Mouse (Mus musculus): ENCODE data around the gene Spcs1. TPM values are rescaled to one million over a fixed set of nuclear protein-coding genes. Genes with fewer than 3 reads are reported as not detected.

Spcs1 gene
- polyA plus RNA-seq (2016; fragmentation: Nextera tagmentation; extraction: Ambion mirVana): 290 and 338 TPM in 2 replicates

GRCm38 (mm10) chr14:31001307-31002205 is at the start of gene Spcs1, which contains the start of gene Glt8d1:
Gene Spcs1, minus strand, starts transcription at chr14:31001672.
Gene Glt8d1, plus strand, starts transcription at chr14:31001400.
- H3K9me3 ChIP-seq: no peaks in the 10 kb centered on the region
- H3K36me3 ChIP-seq: peaks cover 10% of the 10 kb centered on the region
- DNase-seq (ENCODE audit: low spot score): peak; percentile 94
- under 1% methylated on average over 84 of the region's 84 CpGs for WGBS
- H3K27me3 ChIP-seq (ENCODE audit: insufficient read depth, poor library complexity, severe bottlenecking): no peaks in the 10 kb centered on the region
- peaks cover 12% of the 10 kb centered on the region for H3K4me1 ChIP-seq
- peak within 1 kb of the TSS; percentile 92 for H3K4me3 ChIP-seq
- peak within 1 kb of the TSS; percentile 98 for H3K27ac ChIP-seq

DNA sequence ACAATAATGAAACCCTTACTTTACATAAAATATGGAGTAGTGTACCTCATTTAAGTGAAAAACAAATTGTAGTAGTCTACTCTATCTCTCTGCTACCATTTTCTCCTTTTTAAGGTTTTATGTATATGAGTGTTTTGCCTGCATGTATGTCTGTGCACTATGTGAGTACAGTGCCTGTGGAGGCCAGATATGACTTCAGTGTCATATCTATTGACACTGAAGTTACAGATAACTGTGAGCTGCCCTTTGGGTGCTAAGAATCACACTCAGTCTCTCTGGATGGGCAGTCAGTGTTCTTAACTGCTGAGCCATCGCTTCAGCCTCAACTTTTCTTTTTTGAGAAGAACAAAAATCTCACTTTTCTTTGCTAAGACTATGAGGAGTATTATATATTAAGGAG is 44.3 kb upstream of the Spcs1 start:
- Histone ChIP-seq H3K27me3 (ENCODE audit: insufficient read depth, poor library complexity, severe bottlenecking) (no peaks in the 10 kb centered on the region), H3K36me3 (peaks cover 94% of the 10 kb centered on the region)

GRCm38 (mm10) chr14:31045296-31045695 is 43.8 kb upstream of the Spcs1 start:
- Histone ChIP-seq H3K27ac (no peak overlapping the region; the same call in 1 of the 2 replicates), H3K27me3 (ENCODE audit: insufficient read depth, poor library complexity, severe bottlenecking) (no peaks in the 10 kb centered on the region), H3K36me3 (peaks cover 94% of the 10 kb centered on the region), H3K9me3 (no peaks in the 10 kb centered on the region), H3K4me3 (no peak overlapping the region), H3K4me1 (no peaks in the 10 kb centered on the region)
- 86% methylated on average over 5 of the region's 5 CpGs for WGBS
- DNase-seq (ENCODE audit: low spot score): no peak

More for the DNA sequence above, 44.3 kb upstream of the Spcs1 start:
- no peak overlapping the region for H3K27ac ChIP-seq
- no peaks in the 10 kb centered on the region for H3K9me3 ChIP-seq
- H3K4me3 ChIP-seq: no peak overlapping the region
- DNase-seq (ENCODE audit: low spot score): peak; percentile 86
- WGBS: 86% methylated on average over 1 of the region's 1 CpGs
- no peaks in the 10 kb centered on the region for H3K4me1 ChIP-seq

DNA sequence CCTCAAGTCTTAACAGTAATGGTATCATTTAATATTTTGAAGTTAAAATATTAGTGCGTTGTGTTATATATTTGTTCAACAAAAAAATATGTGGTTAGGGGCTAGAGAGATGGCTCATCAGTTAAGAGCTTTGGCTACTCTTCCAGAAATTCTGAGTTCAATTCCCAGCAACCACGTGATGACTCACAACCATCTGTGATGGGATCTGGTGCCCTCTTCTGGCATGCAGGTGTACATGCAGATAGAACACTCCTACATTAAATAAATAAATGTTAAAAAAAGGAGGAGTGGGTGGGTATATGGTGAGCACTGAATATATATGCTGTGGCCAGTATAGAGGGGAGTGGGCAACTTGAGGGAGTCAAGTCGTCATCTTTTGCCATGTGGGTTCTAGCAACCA is 24.3 kb upstream of the Spcs1 start:
- Histone ChIP-seq H3K36me3 (peaks cover 89% of the 10 kb centered on the region), H3K27ac (no peak overlapping the region), H3K4me3 (no peak overlapping the region), H3K27me3 (ENCODE audit: insufficient read depth, poor library complexity, severe bottlenecking) (no peaks in the 10 kb centered on the region), H3K4me1 (no peaks in the 10 kb centered on the region), H3K9me3 (no peaks in the 10 kb centered on the region)
- DNase-seq (ENCODE audit: low spot score): no peak
- 77% methylated on average over 3 of the region's 3 CpGs for WGBS

DNA sequence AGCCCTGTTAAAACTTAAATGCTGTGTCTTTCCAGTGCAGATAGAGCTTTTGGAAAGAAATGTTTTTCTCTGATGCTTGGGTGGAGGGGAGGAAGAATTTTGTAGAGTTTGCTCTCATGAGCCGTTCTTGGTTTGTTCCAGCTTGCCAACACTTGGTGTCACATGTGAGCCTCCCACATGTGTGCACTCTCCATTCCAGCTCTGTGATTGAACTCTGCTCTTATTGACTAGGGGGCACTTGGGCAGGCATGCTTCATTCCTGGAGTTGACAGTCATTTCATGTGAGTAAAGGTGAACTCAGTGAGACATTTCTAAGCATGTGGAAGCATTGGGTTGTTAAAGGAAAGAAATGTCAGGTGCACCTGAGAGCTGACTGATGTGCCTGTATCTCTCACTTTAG is 21.1 kb upstream of the Spcs1 start:
- no peak overlapping the region for H3K4me3 ChIP-seq
- peaks cover 15% of the 10 kb centered on the region for H3K4me1 ChIP-seq
- H3K27me3 ChIP-seq (ENCODE audit: insufficient read depth, poor library complexity, severe bottlenecking): no peaks in the 10 kb centered on the region
- peaks cover 62% of the 10 kb centered on the region for H3K36me3 ChIP-seq
- 64% methylated on average over 1 of the region's 1 CpGs for WGBS
- no peak overlapping the region for H3K27ac ChIP-seq
- no peak for DNase-seq (ENCODE audit: low spot score)
- H3K9me3 ChIP-seq: no peaks in the 10 kb centered on the region

DNA sequence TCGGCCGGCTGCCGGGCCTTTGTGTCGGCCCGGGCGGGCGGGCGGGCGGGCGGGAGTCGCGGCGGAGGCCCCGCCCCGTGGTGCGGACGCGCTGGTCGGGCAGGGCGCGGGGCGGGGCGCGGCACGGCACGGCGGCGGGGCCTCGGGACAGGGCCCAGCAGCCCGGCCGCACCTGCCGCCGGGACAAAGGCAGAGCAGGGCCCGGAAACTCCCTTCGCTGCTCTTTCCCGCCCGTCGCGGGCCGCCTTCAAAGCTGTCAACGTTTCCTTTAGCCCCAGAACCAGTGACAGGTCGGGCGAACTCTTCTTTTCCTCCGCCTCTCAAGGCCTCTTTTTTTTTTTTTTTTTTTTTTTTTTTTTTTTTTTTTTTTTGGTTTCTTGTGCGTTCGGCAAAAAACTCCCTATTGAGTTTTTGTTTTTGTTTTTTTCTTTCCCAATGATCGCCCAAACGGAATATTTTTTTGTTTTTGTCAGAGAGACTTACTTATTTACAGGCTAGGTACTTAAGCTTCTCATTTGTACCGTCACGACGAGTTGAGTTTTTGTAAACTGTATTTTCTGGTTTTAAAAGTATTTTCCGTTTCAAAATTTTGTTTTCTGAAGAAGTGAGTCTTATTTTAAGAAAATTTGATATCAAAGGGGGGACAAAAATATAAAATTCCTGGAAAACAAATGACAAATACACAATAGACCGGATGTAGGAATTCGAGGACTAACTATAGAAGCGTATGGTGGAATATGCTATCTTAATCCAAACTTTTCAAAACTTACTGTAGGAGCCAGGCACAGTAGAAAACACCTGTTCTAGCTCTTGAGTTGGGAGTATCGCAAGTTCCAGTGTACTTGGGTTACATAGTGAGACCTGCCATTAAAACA is 18.1 kb upstream of the Spcs1 start:
- WGBS: 5% methylated on average over 50 of the region's 56 CpGs
- DNase-seq (ENCODE audit: low spot score): peak; percentile 88
- peak overlapping the region; percentile 86 for H3K4me3 ChIP-seq
- H3K9me3 ChIP-seq: no peaks in the 10 kb centered on the region
- H3K27me3 ChIP-seq (ENCODE audit: insufficient read depth, poor library complexity, severe bottlenecking): no peaks in the 10 kb centered on the region
- peak overlapping the region; percentile 99 for H3K27ac ChIP-seq
- peaks cover 62% of the 10 kb centered on the region for H3K36me3 ChIP-seq
- H3K4me1 ChIP-seq: peaks cover 17% of the 10 kb centered on the region

GRCm38 (mm10) chr14:31018860-31019291 is 17.4 kb upstream of the Spcs1 start, which contains the start of the genes Pbrm1 and Gnl3:
Gene Pbrm1, plus strand, starts transcription at chr14:31019138.
Gene Gnl3, minus strand, starts transcription at chr14:31019152.
- peak; percentile 98 for DNase-seq (ENCODE audit: low spot score)
- no peaks in the 10 kb centered on the region for H3K27me3 ChIP-seq (ENCODE audit: insufficient read depth, poor library complexity, severe bottlenecking)
- WGBS: under 1% methylated on average over 53 of the region's 53 CpGs
- peak within 1 kb of the TSS; percentile 99 for H3K27ac ChIP-seq
- peaks cover 17% of the 10 kb centered on the region for H3K4me1 ChIP-seq
- no peaks in the 10 kb centered on the region for H3K9me3 ChIP-seq
- peak within 1 kb of the TSS; percentile 86 for H3K4me3 ChIP-seq
- H3K36me3 ChIP-seq: peaks cover 62% of the 10 kb centered on the region

- H3K9me3 ChIP-seq: no peaks in the 10 kb centered on the region
- H3K27me3 ChIP-seq (ENCODE audit: insufficient read depth, poor library complexity, severe bottlenecking): no peaks in the 10 kb centered on the region
- peaks cover 17% of the 10 kb centered on the region for H3K4me1 ChIP-seq
- H3K4me3 ChIP-seq: peak overlapping the region; percentile 86
- 0% methylated on average over 2 of the region's 2 CpGs for WGBS
- peaks cover 62% of the 10 kb centered on the region for H3K36me3 ChIP-seq
- DNase-seq (ENCODE audit: low spot score): no peak
- H3K27ac ChIP-seq: peak overlapping the region; percentile 99
These were observed 16.4 kb upstream of the Spcs1 start for GRCm38 (mm10) chr14:31017854-31018253.

- Histone ChIP-seq H3K4me3 (no peak overlapping the region), H3K9me3 (no peaks in the 10 kb centered on the region), H3K36me3 (peaks cover 69% of the 10 kb centered on the region), H3K4me1 (peaks cover 17% of the 10 kb centered on the region), H3K27ac (no peak overlapping the region), H3K27me3 (ENCODE audit: insufficient read depth, poor library complexity, severe bottlenecking) (no peaks in the 10 kb centered on the region)
- DNase-seq (ENCODE audit: low spot score): no peak
- 48% methylated on average over 1 of the region's 1 CpGs for WGBS
These were observed 14.6 kb upstream of the Spcs1 start for GRCm38 (mm10) chr14:31016063-31016462.

GRCm38 (mm10) chr14:31013928-31014327 is 12.5 kb upstream of the Spcs1 start:
- Histone ChIP-seq H3K36me3 (peaks cover 89% of the 10 kb centered on the region), H3K4me3 (no peak overlapping the region), H3K4me1 (peaks cover 8% of the 10 kb centered on the region), H3K27ac (no peak overlapping the region), H3K27me3 (ENCODE audit: insufficient read depth, poor library complexity, severe bottlenecking) (no peaks in the 10 kb centered on the region), H3K9me3 (no peaks in the 10 kb centered on the region)
- 91% methylated on average over 2 of the region's 2 CpGs for WGBS
- DNase-seq (ENCODE audit: low spot score): no peak

DNA sequence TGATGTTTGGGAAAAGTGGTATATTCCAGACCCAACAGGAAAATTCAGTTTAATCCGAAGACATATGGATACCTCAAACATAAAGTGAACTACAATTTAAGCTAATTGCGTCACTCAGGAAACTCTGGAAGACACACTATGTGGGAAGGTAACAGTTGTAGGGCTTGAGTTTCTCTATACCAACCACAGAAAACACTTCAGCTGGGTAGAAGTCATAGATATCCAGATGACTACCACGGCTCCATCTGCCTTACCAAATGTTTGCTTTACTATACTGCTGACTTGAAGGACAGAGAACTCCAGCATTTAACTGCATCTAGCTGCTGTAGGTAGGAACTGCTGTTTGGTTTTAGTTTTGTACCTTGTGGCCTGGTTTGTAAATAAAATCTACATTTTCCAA is 10.1 kb upstream of the Spcs1 start:
- 90% methylated on average over 3 of the region's 3 CpGs for WGBS
- no peak for DNase-seq (ENCODE audit: low spot score)
- peaks cover 95% of the 10 kb centered on the region for H3K36me3 ChIP-seq
- no peak overlapping the region for H3K4me3 ChIP-seq
- H3K27ac ChIP-seq: no peak overlapping the region
- H3K9me3 ChIP-seq: no peaks in the 10 kb centered on the region
- H3K4me1 ChIP-seq: no peaks in the 10 kb centered on the region
- H3K27me3 ChIP-seq (ENCODE audit: insufficient read depth, poor library complexity, severe bottlenecking): no peaks in the 10 kb centered on the region

- no peak overlapping the region for H3K4me3 ChIP-seq
- H3K27ac ChIP-seq: no peak overlapping the region
- no peaks in the 10 kb centered on the region for H3K9me3 ChIP-seq
- 74% methylated on average over 5 of the region's 5 CpGs for WGBS
- no peak for DNase-seq (ENCODE audit: low spot score)
- peaks cover 5% of the 10 kb centered on the region for H3K4me1 ChIP-seq
- H3K27me3 ChIP-seq (ENCODE audit: insufficient read depth, poor library complexity, severe bottlenecking): no peaks in the 10 kb centered on the region
- H3K36me3 ChIP-seq: peaks cover 48% of the 10 kb centered on the region
These were observed 5.3 kb upstream of the Spcs1 start for GRCm38 (mm10) chr14:31006779-31007178.

Data from heart, embryonic 10.5 days (tissue).